Mouse (Mus musculus): ENCODE measurements around the gene Sox18. TPM values are rescaled to one million over a fixed set of nuclear protein-coding genes. Genes with fewer than 3 reads are reported as not detected.

Sox18 gene
- polyA plus RNA-seq, 1 experiment: not detected

GRCm38 (mm10) chr2:181695776-181696175, 24.3 kb upstream of the Sox18 start:
- Histone ChIP-seq H3K4me3 (replicated peaks) (no peak overlapping the region), H3K27me3 (replicated peaks) (peaks cover 52% of the 10 kb centered on the region), H3K36me3 (replicated peaks; ENCODE audit: low read length) (no peaks in the 10 kb centered on the region), H3K4me1 (peaks cover 56% of the 10 kb centered on the region), H3K9me3 (no peaks in the 10 kb centered on the region)
- TF ChIP-seq GATA1 (IDR thresholded peaks at IDR 0.05; ENCODE audit: borderline replicate concordance, low read length) (no peak), FLI1 (IDR thresholded peaks at IDR 0.05; ENCODE audit: low read length) (no peak)

GRCm38 (mm10) chr2:181694581-181694980, 23.1 kb upstream of the Sox18 start:
- H3K27me3 ChIP-seq (replicated peaks): peaks cover 54% of the 10 kb centered on the region
- H3K4me3 ChIP-seq (replicated peaks): no peak overlapping the region
- no peaks in the 10 kb centered on the region for H3K9me3 ChIP-seq
- no peak for TF ChIP-seq FLI1 (IDR thresholded peaks at IDR 0.05; ENCODE audit: low read length)
- TF ChIP-seq GATA1 (IDR thresholded peaks at IDR 0.05; ENCODE audit: borderline replicate concordance, low read length): no peak
- H3K36me3 ChIP-seq (replicated peaks; ENCODE audit: low read length): peaks cover 9% of the 10 kb centered on the region
- H3K4me1 ChIP-seq: peaks cover 68% of the 10 kb centered on the region

GRCm38 (mm10) chr2:181693339-181694280, 22.2 kb upstream of the Sox18 start, which contains the start of gene Rgs19:
Gene Rgs19, minus strand, starts transcription at chr2:181693977.
- H3K36me3 ChIP-seq (replicated peaks; ENCODE audit: low read length): peaks cover 18% of the 10 kb centered on the region
- H3K9me3 ChIP-seq: no peaks in the 10 kb centered on the region
- peaks cover 70% of the 10 kb centered on the region for H3K4me1 ChIP-seq
- H3K27me3 ChIP-seq (replicated peaks): peaks cover 54% of the 10 kb centered on the region
- TF ChIP-seq FLI1 (IDR thresholded peaks at IDR 0.05; ENCODE audit: low read length) (no peak), GATA1 (IDR thresholded peaks at IDR 0.05; ENCODE audit: borderline replicate concordance, low read length) (no peak)
- H3K4me3 ChIP-seq (replicated peaks): peak within 1 kb of the TSS; percentile 93

- H3K27me3 ChIP-seq (replicated peaks): peaks cover 53% of the 10 kb centered on the region
- TF ChIP-seq FLI1 (IDR thresholded peaks at IDR 0.05; ENCODE audit: low read length) (no peak), GATA1 (IDR thresholded peaks at IDR 0.05; ENCODE audit: borderline replicate concordance, low read length) (no peak)
- H3K4me3 ChIP-seq (replicated peaks): peak overlapping the region; percentile 93
- H3K4me1 ChIP-seq: peaks cover 70% of the 10 kb centered on the region
- peaks cover 30% of the 10 kb centered on the region for H3K36me3 ChIP-seq (replicated peaks; ENCODE audit: low read length)
- no peaks in the 10 kb centered on the region for H3K9me3 ChIP-seq
Measured at GRCm38 (mm10) chr2:181692304-181692703, 20.9 kb upstream of the Sox18 start.

- Histone ChIP-seq H3K4me1 (peaks cover 70% of the 10 kb centered on the region), H3K9me3 (no peaks in the 10 kb centered on the region), H3K27me3 (replicated peaks) (peaks cover 47% of the 10 kb centered on the region), H3K36me3 (replicated peaks; ENCODE audit: low read length) (peaks cover 37% of the 10 kb centered on the region), H3K4me3 (replicated peaks) (peak overlapping the region; percentile 78)
- TF ChIP-seq FLI1 (IDR thresholded peaks at IDR 0.05; ENCODE audit: low read length) (no peak), GATA1 (IDR thresholded peaks at IDR 0.05; ENCODE audit: borderline replicate concordance, low read length) (no peak)
Measured at GRCm38 (mm10) chr2:181691571-181691970, 20.1 kb upstream of the Sox18 start.

- peak overlapping the region; percentile 78 for H3K4me3 ChIP-seq (replicated peaks)
- H3K36me3 ChIP-seq (replicated peaks; ENCODE audit: low read length): peaks cover 42% of the 10 kb centered on the region
- H3K4me1 ChIP-seq: peaks cover 65% of the 10 kb centered on the region
- no peak for TF ChIP-seq FLI1 (IDR thresholded peaks at IDR 0.05; ENCODE audit: low read length)
- no peak for TF ChIP-seq GATA1 (IDR thresholded peaks at IDR 0.05; ENCODE audit: borderline replicate concordance, low read length)
- H3K27me3 ChIP-seq (replicated peaks): peaks cover 42% of the 10 kb centered on the region
- no peaks in the 10 kb centered on the region for H3K9me3 ChIP-seq
Measured at GRCm38 (mm10) chr2:181691083-181691482, 19.6 kb upstream of the Sox18 start.

- Histone ChIP-seq H3K27me3 (replicated peaks) (peaks cover 29% of the 10 kb centered on the region), H3K4me1 (peaks cover 53% of the 10 kb centered on the region), H3K36me3 (replicated peaks; ENCODE audit: low read length) (peaks cover 51% of the 10 kb centered on the region), H3K9me3 (no peaks in the 10 kb centered on the region), H3K4me3 (replicated peaks) (no peak overlapping the region)
- no peak for TF ChIP-seq GATA1 (IDR thresholded peaks at IDR 0.05; ENCODE audit: borderline replicate concordance, low read length)
- TF ChIP-seq FLI1 (IDR thresholded peaks at IDR 0.05; ENCODE audit: low read length): no peak
Measured at GRCm38 (mm10) chr2:181689466-181690160, 18.2 kb upstream of the Sox18 start.

GRCm38 (mm10) chr2:181687586-181687985, 16.1 kb upstream of the Sox18 start:
- no peaks in the 10 kb centered on the region for H3K9me3 ChIP-seq
- peaks cover 33% of the 10 kb centered on the region for H3K4me1 ChIP-seq
- no peak for TF ChIP-seq FLI1 (IDR thresholded peaks at IDR 0.05; ENCODE audit: low read length)
- no peak for TF ChIP-seq GATA1 (IDR thresholded peaks at IDR 0.05; ENCODE audit: borderline replicate concordance, low read length)
- peaks cover 23% of the 10 kb centered on the region for H3K27me3 ChIP-seq (replicated peaks)
- peaks cover 51% of the 10 kb centered on the region for H3K36me3 ChIP-seq (replicated peaks; ENCODE audit: low read length)
- no peak overlapping the region for H3K4me3 ChIP-seq (replicated peaks)

GRCm38 (mm10) chr2:181685686-181686085, 14.2 kb upstream of the Sox18 start:
- H3K27me3 ChIP-seq (replicated peaks): peaks cover 29% of the 10 kb centered on the region
- no peaks in the 10 kb centered on the region for H3K9me3 ChIP-seq
- no peak for TF ChIP-seq FLI1 (IDR thresholded peaks at IDR 0.05; ENCODE audit: low read length)
- no peak for TF ChIP-seq GATA1 (IDR thresholded peaks at IDR 0.05; ENCODE audit: borderline replicate concordance, low read length)
- H3K4me1 ChIP-seq: peaks cover 23% of the 10 kb centered on the region
- no peak overlapping the region for H3K4me3 ChIP-seq (replicated peaks)
- H3K36me3 ChIP-seq (replicated peaks; ENCODE audit: low read length): peaks cover 51% of the 10 kb centered on the region

Measured in megakaryocyte, embryonic 14.5 days (primary cell).